Mouse (Mus musculus) c-Kit-negative CD71-positive TER-119-positive erythroid progenitor cells, embryonic 14.5 days (primary cell): ENCODE results near the gene Rgs14.

Experiments used
- DNase-seq: peaks from one replicate; pipeline ENCODE4 v3.0.0-alpha.2; 2013; ENCODE audit warnings: low read depth, low spot score

Rgs14 gene

GRCm38 (mm10) chr13:55344286-55344685 is 25.2 kb upstream of the Rgs14 start:
- no peak for DNase-seq

- no peak for DNase-seq
These were observed 22.8 kb upstream of the Rgs14 start for GRCm38 (mm10) chr13:55346745-55347144.

GRCm38 (mm10) chr13:55361145-55361544 is 8.4 kb upstream of the Rgs14 start:
- no peak for DNase-seq

GRCm38 (mm10) chr13:55361974-55362452 is 7.5 kb upstream of the Rgs14 start:
- DNase-seq: no peak

- DNase-seq: peak; percentile 93
These were observed 7.0 kb upstream of the Rgs14 start, which contains the start of gene Lman2 for GRCm38 (mm10) chr13:55362453-55363060. Gene Lman2 (minus strand): TSS chr13:55362783.

GRCm38 (mm10) chr13:55368401-55368800 is 1.1 kb upstream of the Rgs14 start:
- no peak for DNase-seq

- no peak for DNase-seq
These were observed 702 bp downstream of the Rgs14 start for GRCm38 (mm10) chr13:55370234-55370633.

DNA sequence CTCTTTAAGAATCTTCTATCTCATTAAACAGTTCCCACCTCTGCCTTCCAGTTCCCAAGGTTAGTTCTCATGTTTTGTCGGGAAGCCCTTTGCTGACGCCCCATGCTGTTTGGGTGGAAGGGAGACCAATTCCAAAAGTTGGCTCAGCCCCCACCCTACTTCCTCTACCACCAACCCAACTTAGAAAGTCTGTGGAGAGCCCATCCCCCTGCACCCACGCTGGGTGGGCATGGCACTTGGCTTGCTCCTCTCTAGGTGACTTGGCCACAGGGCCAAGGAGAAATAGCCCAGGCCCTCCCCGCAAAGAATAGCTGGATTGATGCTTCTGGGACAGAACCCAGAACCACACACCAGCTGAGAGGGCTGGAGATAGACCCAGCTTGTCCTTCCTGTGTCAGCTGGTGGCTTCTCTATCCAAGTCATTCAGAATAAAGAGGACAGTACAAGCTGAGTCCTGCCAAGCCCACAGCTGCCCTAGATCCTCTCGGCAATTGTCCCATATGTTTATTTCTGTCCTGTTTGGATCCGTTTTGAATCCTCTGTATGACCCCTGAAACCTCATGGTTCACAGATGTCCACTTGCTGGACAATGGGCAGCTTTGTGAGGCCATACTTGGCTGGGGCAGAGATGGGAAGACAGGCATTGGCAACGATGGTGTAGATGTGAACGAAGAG is 1.6 kb downstream of the Rgs14 start:
- no peak for DNase-seq

GRCm38 (mm10) chr13:55371740-55372139 is 2.2 kb downstream of the Rgs14 start:
- no peak for DNase-seq

GRCm38 (mm10) chr13:55374206-55374924 is 4.8 kb downstream of the Rgs14 start:
- no peak for DNase-seq

DNA sequence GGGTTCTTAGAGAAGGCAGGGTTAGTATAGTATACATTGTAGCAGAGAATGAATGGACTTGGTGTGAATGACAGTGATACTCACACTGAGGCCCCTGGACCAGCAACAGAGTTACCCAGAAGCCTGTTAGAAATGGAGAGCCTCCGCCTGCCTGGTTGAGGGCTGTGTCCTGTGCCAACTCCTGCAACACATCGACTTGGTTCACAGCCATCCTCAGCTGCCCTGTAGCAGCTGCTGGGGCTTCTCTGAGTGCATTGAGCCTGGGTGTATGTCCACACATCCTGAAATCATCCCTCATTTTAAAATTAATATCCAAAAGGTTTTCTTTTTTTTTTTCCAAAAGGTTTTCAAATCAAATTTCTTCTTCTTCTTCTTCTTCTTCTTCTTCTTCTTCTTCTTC is 6.3 kb downstream of the Rgs14 start:
- no peak for DNase-seq

- no peak for DNase-seq
These were observed 9.5 kb downstream of the Rgs14 start for GRCm38 (mm10) chr13:55378907-55379580.

DNA sequence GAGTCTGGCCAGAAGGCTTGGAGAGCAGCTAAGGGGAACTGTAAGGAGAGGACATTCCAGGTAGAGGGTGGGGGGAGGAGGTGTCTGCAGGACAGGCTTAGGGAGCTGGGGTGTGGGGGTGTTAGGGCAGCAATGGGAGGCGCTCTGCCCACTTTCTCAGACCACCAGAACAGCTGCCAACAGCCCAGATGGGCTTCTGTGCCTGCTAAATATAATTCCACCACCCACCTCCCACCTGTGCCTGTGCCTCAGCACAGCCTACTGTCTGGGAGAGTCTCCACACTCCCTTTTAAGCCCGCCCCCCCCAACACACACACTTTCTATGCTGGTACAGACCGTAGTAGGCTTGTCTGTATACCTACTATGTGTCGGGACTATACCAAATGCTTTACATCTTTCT is 12.3 kb downstream of the Rgs14 start:
- DNase-seq: no peak

DNA sequence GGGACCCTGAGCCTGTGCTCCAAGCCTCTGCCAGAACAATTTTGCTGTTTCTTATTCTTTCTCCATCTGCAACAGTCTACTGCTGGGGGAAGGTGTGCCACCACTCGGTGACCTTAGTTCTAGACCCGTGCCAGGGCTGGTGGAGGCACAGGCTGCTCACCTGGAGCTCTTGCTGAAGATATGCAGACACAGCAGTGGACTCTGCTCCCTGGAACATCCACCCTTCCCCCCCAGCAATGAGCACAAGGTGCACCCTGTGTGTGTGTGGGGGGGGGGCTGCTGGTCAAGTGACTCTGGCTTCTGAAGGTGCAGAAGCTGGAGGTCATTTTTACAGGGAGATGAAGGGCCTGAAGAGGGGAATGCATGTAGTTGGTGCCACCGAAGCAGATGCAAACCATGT is 21.1 kb downstream of the Rgs14 start:
- no peak for DNase-seq

DNA sequence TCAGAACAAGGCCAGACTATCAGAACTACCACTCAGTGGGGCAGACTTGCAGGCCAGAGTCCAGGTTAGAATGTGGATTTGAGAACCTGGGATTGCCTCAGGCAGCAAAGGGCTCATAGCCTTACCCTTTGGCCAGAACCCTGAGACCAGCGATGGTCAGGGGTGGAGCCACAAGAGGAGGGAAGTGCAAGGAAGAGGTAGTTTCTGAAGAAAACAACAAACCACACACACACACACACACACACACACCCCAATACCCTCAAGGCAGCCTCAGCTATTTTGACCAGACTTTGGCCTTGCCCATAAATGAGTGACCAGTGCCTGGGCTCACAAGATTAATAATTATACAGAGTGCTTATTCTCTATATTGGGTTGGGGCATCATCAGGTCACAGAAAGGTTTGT is 22.1 kb downstream of the Rgs14 start:
- no peak for DNase-seq

DNA sequence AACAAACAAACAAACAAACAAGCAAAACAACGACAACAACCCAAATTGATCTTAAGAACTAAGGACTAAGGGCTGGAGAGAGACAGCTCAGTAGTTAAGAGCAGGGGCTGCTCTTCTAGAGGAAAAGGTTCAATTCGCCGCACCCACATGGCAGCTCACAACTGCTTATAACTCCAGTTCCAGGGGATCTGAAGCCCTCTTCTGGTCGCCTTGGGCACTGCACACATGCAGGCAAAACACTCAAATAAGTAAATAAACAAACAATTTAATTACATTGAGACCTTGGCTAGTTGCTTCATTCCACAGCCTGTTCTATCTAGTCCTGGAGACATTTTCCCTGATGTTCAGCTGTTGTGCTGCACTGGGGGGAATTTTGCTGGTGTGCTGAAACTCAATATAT is 23.4 kb downstream of the Rgs14 start:
- DNase-seq: peak; percentile 19

GRCm38 (mm10) chr13:55398088-55398487 is 28.6 kb downstream of the Rgs14 start, which contains the start of gene Slc34a1:
Gene Slc34a1 (plus strand): TSS chr13:55398187.
- no peak for DNase-seq

GRCm38 (mm10) chr13:55399300-55400038 is 29.9 kb downstream of the Rgs14 start:
- no peak for DNase-seq

DNA sequence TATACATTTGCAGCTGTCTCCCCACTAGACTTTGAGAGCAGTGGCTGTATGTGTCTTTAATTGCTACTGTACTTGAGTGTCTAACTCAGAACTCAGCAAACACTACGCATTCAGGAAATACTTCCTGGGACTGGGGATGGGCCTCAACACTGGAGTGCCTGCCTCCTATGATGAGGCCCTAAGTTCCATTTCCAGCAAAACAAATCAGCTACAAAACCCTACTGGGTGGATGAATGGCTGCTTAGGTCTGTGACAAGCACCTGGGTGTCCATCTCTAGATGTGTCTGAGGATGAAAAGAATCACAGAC is 30.5 kb downstream of the Rgs14 start:
- DNase-seq: no peak

DNA sequence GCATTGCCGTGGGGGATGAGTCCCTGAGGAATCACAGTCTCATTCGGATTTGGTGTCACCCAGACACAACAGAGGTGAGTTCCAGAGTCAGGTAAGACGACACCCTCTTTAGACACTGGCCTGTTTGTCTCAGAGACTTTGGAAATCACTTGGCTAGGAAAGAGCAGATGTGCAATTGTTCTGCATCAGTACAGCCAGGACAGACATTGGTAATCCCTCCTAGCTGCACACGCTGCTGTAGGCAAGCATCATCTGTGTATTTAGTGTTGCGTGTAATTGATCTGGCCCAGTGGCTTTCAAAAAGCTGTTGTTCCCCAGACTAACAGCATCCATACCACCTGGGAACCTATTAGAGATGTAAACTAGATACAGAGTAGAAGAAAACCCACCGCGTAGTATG is 33.7 kb downstream of the Rgs14 start:
- DNase-seq: no peak
